Mouse (Mus musculus) kidney, embryonic 16.5 days (tissue): ENCODE data around the gene Ccnt1. TPM values are rescaled to one million over a fixed set of nuclear protein-coding genes. Genes with fewer than 3 reads are reported as not detected.

Experiments used
- ATAC-seq: fragments of 200-750 bp; cut with Nextera tagmentation; 2 replicates; pipeline ENCODE4 v1.8.0; 2017; ENCODE audit warnings: moderate TSS enrichment; ENCODE audit not compliant: low FRiP score, low TSS enrichment
- H3K27ac ChIP-seq: fragments of 300-500 bp; sonication (generic); 2 replicates; pipeline ENCODE4 v1.5.1; 2014; ENCODE audit warnings: low read length
- H3K27me3 ChIP-seq: fragments of 300-500 bp; sonication (generic); 2 replicates; pipeline ENCODE4 v1.6.1; 2014; ENCODE audit warnings: low read length, control low read depth, mixed read lengths; ENCODE audit not compliant: insufficient read depth
- H3K36me3 ChIP-seq: fragments of 300-500 bp; sonication (generic); 2 replicates; pipeline ENCODE4 v1.6.1; 2014; ENCODE audit warnings: low read length, control low read depth, mixed read lengths; ENCODE audit not compliant: insufficient read depth
- H3K4me1 ChIP-seq: fragments of 300-500 bp; sonication (generic); 2 replicates; pipeline ENCODE4 v1.6.1; 2014; ENCODE audit warnings: low read length, control low read depth, mixed read lengths; ENCODE audit not compliant: insufficient read depth
- H3K4me2 ChIP-seq: fragments of 300-500 bp; sonication (generic); replicated peaks from 2 replicates; pipeline ENCODE4 v1.6.1; 2014; ENCODE audit warnings: low read depth, low read length
- H3K4me3 ChIP-seq: fragments of 300-500 bp; sonication (generic); 2 replicates; pipeline ENCODE4 v1.5.1; 2014; ENCODE audit warnings: mild to moderate bottlenecking, low read length
- H3K9ac ChIP-seq: fragments of 300-500 bp; sonication (generic); replicated peaks from 2 replicates; pipeline ENCODE4 v1.6.1; 2014; ENCODE audit warnings: low read length
- H3K9me3 ChIP-seq: fragments of 300-500 bp; sonication (generic); 2 replicates; pipeline ENCODE4 v1.6.1; 2016; ENCODE audit warnings: low read length, control low read depth
- whole genome bisulfite sequencing: fragments of 180-500 bp; shearing (Covaris S2); extraction: QIAGEN DNeasy Blood & Tissue Kit; methylation state at CpG from one replicate; pipeline ENCODE4 v1.1.7; 2014; 5-methylcytosine and 5-hydroxymethylcytosine counted together
- polyA plus RNA-seq: library from polyadenylated mRNA; unstranded; fragments of >200 nt; fragmentation: Nextera tagmentation; extraction: Ambion mirVana; gene quantifications from 2 replicates; pipeline ENCODE4 v1.2.1, GENCODE M21; 2015

The Ccnt1 gene
- polyA plus RNA-seq, 1 experiment from 2014 or later, result 64.4 TPM

DNA sequence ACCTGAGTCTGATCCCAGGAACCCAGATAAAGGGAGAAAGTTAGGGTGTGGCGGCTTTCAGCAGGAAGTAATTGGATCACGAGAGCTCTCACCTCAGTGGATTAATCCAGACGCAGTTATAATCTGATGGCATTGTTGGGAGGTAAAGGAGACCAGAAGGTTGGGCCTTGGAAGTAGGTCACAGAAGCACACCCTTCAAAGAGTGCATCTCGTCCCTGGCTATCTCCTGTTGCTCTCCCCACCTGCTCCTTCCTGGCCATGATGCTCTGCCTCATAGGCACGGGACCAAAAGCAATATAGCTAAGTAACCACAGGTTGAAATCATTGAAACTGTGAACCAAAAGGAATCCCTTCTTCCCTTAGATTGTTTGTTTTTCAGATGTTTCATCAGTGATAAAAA, 13.5 kb downstream of the Ccnt1 start:
- peaks cover 44% of the 10 kb centered on the region for H3K36me3 ChIP-seq
- H3K4me2 ChIP-seq, result no peak overlapping the region

DNA sequence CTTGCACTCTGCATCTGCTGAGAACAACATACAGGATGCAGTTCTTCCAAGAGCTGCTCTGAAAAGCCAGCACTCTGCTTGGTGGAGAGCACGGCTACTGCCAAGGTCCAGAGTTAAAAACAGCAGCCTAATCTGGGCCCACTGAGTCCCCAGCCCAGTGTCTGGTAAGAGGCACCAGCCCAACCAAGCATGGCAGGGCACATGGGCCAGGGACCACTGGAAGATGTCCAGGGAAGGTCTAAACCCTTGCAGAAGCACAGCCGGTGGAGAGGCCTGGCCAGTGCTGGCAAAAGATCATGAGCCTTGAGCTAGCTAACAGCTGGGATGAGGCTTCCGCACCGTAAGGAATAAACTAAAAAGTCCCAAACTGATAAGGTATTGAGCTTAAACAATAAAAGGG, 14.8 kb downstream of the Ccnt1 start:
- no peak for ATAC-seq
- Histone ChIP-seq H3K4me3 (no peak overlapping the region), H3K9me3 (no peaks in the 10 kb centered on the region), H3K27me3 (no peaks in the 10 kb centered on the region), H3K9ac (no peak overlapping the region), H3K27ac (no peak overlapping the region), H3K4me1 (no peaks in the 10 kb centered on the region), H3K36me3 (peaks cover 52% of the 10 kb centered on the region), H3K4me2 (no peak overlapping the region)
- 94% methylated on average over 4 of the region's 4 CpGs for WGBS

More for the DNA sequence above, 13.5 kb downstream of the Ccnt1 start:
- 91% methylated on average over 5 of the region's 5 CpGs for WGBS
- H3K27me3 ChIP-seq, result no peaks in the 10 kb centered on the region
- H3K9ac ChIP-seq, result no peak overlapping the region
- no peak overlapping the region for H3K27ac ChIP-seq
- no peaks in the 10 kb centered on the region for H3K4me1 ChIP-seq
- no peak overlapping the region for H3K4me3 ChIP-seq
- no peaks in the 10 kb centered on the region for H3K9me3 ChIP-seq
- no peak for ATAC-seq

DNA sequence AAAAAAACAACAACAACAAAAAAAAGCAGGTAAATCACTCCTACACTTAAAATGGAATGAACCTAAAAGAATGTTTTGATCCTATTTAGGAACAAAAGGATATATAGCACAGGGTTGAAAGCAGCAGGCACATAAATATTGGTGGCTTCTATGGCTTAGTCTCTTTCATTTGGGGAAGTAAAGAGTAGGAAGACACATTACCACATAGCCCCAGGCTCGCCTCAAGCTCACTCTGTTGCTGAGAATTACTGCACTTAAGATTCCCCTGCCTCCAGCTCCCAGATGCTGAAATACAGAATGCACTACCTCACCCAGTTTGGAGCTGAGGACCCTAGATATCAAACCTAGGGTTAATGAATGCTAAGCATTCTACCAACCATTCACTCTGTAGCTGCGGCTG, 18.0 kb downstream of the Ccnt1 start:
- no peak for ATAC-seq
- no peak overlapping the region for H3K27ac ChIP-seq
- H3K4me1 ChIP-seq, result no peaks in the 10 kb centered on the region
- peaks cover 45% of the 10 kb centered on the region for H3K36me3 ChIP-seq
- no peak overlapping the region for H3K4me2 ChIP-seq
- no peaks in the 10 kb centered on the region for H3K27me3 ChIP-seq
- H3K9me3 ChIP-seq, result no peaks in the 10 kb centered on the region
- H3K4me3 ChIP-seq, result no peak overlapping the region
- 94% methylated on average over 2 of the region's 2 CpGs for WGBS
- no peak overlapping the region for H3K9ac ChIP-seq

DNA sequence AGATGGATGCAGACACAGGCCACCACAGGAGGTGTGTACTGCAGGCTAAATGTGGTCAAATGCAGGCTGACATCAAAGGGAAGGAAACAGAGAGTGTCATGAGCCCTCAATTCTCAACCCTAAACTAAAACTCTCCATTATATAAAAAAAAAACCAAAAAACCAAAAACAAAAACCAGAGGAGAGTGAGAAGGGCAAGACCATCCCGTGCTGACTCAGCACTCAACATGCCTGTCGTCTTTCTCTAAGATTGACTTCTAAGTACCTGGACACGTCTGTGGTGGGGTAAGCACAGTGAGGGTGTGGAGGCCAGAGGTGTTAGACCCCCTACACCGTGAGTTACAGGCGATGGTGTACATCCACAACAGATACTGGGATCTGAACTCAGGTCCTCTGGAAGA, 23.9 kb downstream of the Ccnt1 start:
- Histone ChIP-seq H3K9me3 (no peaks in the 10 kb centered on the region), H3K9ac (no peak overlapping the region), H3K27me3 (no peaks in the 10 kb centered on the region), H3K4me2 (no peak overlapping the region), H3K4me3 (no peak overlapping the region), H3K27ac (no peak overlapping the region), H3K4me1 (no peaks in the 10 kb centered on the region), H3K36me3 (peaks cover 66% of the 10 kb centered on the region)
- ATAC-seq, result no peak
- WGBS, result 89% methylated on average over 5 of the region's 5 CpGs

DNA sequence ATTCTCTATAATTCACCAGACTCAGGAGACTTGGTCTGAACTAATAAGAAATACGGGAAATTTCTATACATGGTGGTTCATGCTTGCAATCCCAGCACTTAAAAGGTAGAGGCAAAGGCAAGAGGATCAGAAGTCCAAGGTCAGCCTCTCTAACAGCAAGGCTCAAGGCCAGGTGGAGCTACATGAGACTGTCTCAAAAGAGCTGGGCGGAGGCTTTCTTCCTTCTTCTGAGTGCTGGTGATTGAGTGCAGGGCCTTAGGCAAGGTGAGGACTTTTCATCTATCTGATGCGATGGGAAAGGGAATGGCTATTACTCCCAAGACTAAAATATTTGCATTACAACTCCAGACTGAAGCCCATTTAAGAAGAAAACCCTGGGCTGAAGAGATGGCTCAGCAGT, 25.6 kb downstream of the Ccnt1 start:
- no peak for ATAC-seq
- 87% methylated on average over 3 of the region's 3 CpGs for WGBS
- Histone ChIP-seq H3K9ac (no peak overlapping the region), H3K4me1 (no peaks in the 10 kb centered on the region), H3K9me3 (no peaks in the 10 kb centered on the region), H3K27me3 (no peaks in the 10 kb centered on the region), H3K4me3 (no peak overlapping the region), H3K36me3 (peaks cover 55% of the 10 kb centered on the region), H3K4me2 (no peak overlapping the region), H3K27ac (no peak overlapping the region)

DNA sequence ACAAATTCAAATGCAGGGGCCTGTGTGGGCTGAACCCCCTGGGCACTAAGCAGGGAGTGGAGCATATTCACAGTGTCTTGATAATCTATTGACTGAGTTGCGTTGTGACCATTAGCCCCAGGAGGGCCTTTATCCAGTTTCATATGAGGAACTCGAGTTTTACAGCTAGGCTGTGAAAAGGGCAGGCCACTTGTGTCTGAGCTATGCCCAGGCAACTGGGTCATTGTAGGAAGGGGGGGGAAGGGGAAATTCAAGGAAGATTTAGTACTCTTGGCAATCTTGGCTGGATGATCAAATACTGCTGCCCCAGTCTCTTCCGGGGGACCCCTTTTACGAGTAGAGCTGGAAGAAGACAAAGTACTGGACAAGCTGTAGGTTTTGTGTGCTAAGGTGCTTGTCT, 27.4 kb downstream of the Ccnt1 start:
- Histone ChIP-seq H3K4me2 (no peak overlapping the region), H3K36me3 (peaks cover 50% of the 10 kb centered on the region), H3K9me3 (no peaks in the 10 kb centered on the region), H3K9ac (no peak overlapping the region), H3K4me3 (no peak overlapping the region), H3K27me3 (no peaks in the 10 kb centered on the region), H3K4me1 (no peaks in the 10 kb centered on the region), H3K27ac (no peak overlapping the region)
- 54% methylated on average over 4 of the region's 4 CpGs for WGBS
- ATAC-seq, result no peak

DNA sequence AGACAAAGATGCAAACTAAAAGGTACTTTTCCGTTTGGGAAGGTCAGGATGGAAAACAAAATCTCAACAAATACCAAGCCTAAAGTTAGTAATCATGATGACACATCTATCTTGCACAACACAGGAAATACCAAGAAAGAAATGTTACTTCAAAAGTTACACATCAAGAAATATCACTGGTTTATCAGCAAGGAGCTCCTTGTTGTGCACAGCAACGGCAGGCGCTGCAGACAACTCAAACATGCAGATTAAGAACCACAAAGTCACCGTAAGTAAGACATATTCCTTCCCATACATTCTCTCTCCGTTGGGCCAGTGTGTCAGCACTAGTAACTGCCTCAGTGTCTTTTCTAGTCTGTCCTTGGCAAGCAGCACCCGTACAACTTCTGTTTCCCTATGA, 29.7 kb downstream of the Ccnt1 start:
- WGBS, result 84% methylated on average over 6 of the region's 6 CpGs
- H3K4me3 ChIP-seq, result no peak overlapping the region
- no peaks in the 10 kb centered on the region for H3K4me1 ChIP-seq
- no peak overlapping the region for H3K27ac ChIP-seq
- no peak overlapping the region for H3K4me2 ChIP-seq
- ATAC-seq, result no peak
- H3K9ac ChIP-seq, result no peak overlapping the region
- no peaks in the 10 kb centered on the region for H3K27me3 ChIP-seq
- no peaks in the 10 kb centered on the region for H3K9me3 ChIP-seq
- H3K36me3 ChIP-seq, result peaks cover 40% of the 10 kb centered on the region

DNA sequence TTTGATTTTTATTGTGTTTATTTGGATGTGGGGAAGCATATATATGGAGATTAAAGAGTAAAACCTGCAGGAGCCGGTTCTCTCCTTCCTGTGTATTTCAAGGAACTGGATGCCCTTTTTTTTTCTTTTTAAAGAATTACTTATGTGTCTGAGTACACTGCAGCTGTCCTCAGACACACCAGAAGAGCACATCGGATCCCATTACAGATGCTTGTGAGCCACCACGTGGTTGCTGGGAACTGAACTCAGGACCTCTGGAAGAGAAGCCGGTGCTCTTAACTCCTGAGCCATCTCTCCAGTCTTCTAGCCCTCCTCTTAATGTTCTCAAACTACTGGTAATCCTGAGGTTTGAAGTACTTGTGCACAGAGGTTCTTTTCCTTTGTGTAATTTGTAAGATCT, 32.8 kb downstream of the Ccnt1 start:
- ATAC-seq, result no peak
- no peak overlapping the region for H3K9ac ChIP-seq
- H3K9me3 ChIP-seq, result no peaks in the 10 kb centered on the region
- H3K27me3 ChIP-seq, result no peaks in the 10 kb centered on the region
- no peak overlapping the region for H3K4me3 ChIP-seq
- H3K36me3 ChIP-seq, result peaks cover 13% of the 10 kb centered on the region; the same call in 1 of the 2 replicates
- 67% methylated on average over 4 of the region's 4 CpGs for WGBS
- H3K4me1 ChIP-seq, result 0 out of 2 replicates have a peak, but pooled peaks cover under 1% of the 10 kb centered on the region
- no peak overlapping the region for H3K27ac ChIP-seq
- H3K4me2 ChIP-seq, result no peak overlapping the region

DNA sequence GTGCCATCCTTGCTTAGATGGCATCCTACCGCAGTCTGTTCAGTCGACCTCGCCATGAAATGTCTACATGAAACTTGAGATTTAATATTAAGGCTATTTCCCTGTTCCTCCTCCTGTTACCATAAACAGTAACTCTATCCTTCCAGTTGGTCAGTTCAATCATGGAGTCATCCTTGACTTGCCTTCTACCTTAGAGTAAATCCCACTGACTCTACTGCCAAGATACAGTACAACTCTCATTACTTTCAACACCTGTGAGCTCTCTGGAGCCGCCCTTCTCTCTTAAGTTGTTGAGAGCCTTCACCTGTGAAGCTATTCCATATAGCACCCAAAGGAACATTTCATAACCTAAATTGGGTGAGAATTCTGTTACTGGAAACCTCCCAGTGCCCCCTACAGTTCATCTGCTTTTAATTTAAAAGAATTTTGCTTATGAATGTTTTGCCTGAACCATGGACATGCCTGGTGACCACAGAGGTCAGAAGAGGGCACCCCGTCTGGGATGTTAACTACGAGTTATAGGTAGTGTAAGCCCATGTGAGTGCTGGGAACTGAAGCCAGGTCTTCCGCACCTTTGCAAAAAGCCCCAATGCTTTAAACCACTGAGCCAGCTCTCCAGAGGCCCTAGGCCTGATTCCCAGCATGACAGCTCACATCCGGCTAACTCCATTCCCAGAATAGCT, 33.8 kb downstream of the Ccnt1 start:
- no peak overlapping the region for H3K4me3 ChIP-seq
- H3K9ac ChIP-seq, result no peak overlapping the region
- no peak overlapping the region for H3K4me2 ChIP-seq
- WGBS, result 77% methylated on average over 8 of the region's 8 CpGs
- ATAC-seq, result no peak
- H3K36me3 ChIP-seq, result peaks cover 6% of the 10 kb centered on the region; the same call in 1 of the 2 replicates
- no peaks in the 10 kb centered on the region for H3K27me3 ChIP-seq
- H3K4me1 ChIP-seq, result peaks cover 9% of the 10 kb centered on the region
- no peaks in the 10 kb centered on the region for H3K9me3 ChIP-seq
- no peak overlapping the region for H3K27ac ChIP-seq

DNA sequence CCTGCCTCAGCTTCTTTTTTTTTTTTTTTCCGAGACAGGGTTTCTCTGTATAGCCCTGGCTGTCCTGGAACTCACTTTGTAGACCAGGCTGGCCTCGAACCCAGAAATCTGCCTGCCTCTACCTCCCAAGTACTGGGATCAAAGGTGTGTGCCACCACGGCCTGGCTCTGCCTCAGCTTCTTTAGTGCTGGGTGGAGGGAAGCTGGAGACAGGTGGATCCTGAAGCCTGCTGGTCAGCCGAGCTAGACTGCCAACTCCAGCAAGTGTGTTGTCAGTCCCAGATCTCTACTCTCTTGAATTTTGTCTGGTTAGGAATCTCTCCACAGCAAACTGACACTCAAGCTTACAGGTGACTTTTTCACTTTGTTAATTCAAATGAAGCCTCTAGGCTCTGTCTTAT, 34.8 kb downstream of the Ccnt1 start:
- Histone ChIP-seq H3K4me1 (peaks cover 9% of the 10 kb centered on the region), H3K27me3 (no peaks in the 10 kb centered on the region), H3K4me3 (no peak overlapping the region), H3K36me3 (peaks cover 13% of the 10 kb centered on the region), H3K9me3 (no peaks in the 10 kb centered on the region), H3K27ac (no peak overlapping the region), H3K4me2 (no peak overlapping the region), H3K9ac (no peak overlapping the region)
- ATAC-seq, result no peak
- WGBS, result 81% methylated on average over 4 of the region's 4 CpGs
